Mouse (Mus musculus) CH12.LX (cell line): ENCODE data around the gene Slc43a2. TPM values are rescaled to one million over a fixed set of nuclear protein-coding genes. Genes with fewer than 3 reads are reported as not detected.

Source experiments
- DNase-seq: peaks from one replicate; pipeline ENCODE4 v3.0.0-alpha.2; 2013; ENCODE audit errors: extremely low read depth
- H3K27ac ChIP-seq: 2 replicates; pipeline ENCODE4 v1.5.1; 2012; ENCODE audit warnings: low read depth, mild to moderate bottlenecking, control low read depth, moderate library complexity; ENCODE audit not compliant: insufficient read depth
- H3K27me3 ChIP-seq: replicated peaks from 2 replicates; pipeline ENCODE3; 2012; ENCODE audit warnings: inconsistent platforms
- H3K36me3 ChIP-seq, 2 experiments: replicated peaks in 1 of 2; 2 replicates each; pipeline versions ENCODE3 to v1.6.1; 2012; ENCODE audit warnings: inconsistent platforms in 1 of 2, low read length in 1 of 2, mild to moderate bottlenecking in 1 of 2, mixed read lengths in 1 of 2, moderate library complexity in 1 of 2; ENCODE audit not compliant: control insufficient read depth in 1 of 2, insufficient read depth in 1 of 2
- H3K4me1 ChIP-seq, 2 experiments: 2 replicates each; pipeline ENCODE4 v1.6.1; 2012; ENCODE audit warnings: inconsistent platforms in 1 of 2, moderate library complexity in 1 of 2; ENCODE audit not compliant: insufficient read depth in 2 of 2, control insufficient read depth in 1 of 2
- H3K4me2 ChIP-seq: 2 replicates; pipeline ENCODE4 v1.6.1; 2012; ENCODE audit warnings: low read depth, mild to moderate bottlenecking, control low read depth; ENCODE audit not compliant: poor library complexity, insufficient read depth, severe bottlenecking
- H3K4me3 ChIP-seq, 3 experiments: fragments of 150-350 bp in 1 of 3; sonication (generic) in 1 of 3; replicated peaks in 1 of 3; 2 replicates each; pipeline versions ENCODE3 to v1.5.1; 2011 to 2012; ENCODE audit warnings: low read depth in 2 of 3, low read length in 2 of 3, mild to moderate bottlenecking in 2 of 3, moderate library complexity in 2 of 3, control low read depth in 1 of 3, improper control_type of control experiment in 1 of 3, inconsistent platforms in 1 of 3, mixed read lengths in 1 of 3; ENCODE audit not compliant: poor library complexity in 1 of 3
- H3K79me2 ChIP-seq: replicated peaks from 2 replicates; pipeline ENCODE4 v1.6.1; 2012; ENCODE audit warnings: mild to moderate bottlenecking, moderate library complexity; ENCODE audit not compliant: control insufficient read depth, poor library complexity, insufficient read depth, severe bottlenecking; ENCODE audit errors: extremely low read depth
- H3K9ac ChIP-seq: 2 replicates; pipeline ENCODE4 v1.6.1; 2012; ENCODE audit warnings: low read depth, mild to moderate bottlenecking, control low read depth, moderate library complexity; ENCODE audit not compliant: insufficient read depth
- H3K9me3 ChIP-seq: replicated peaks from 2 replicates; pipeline ENCODE3; 2012; ENCODE audit warnings: low read length, inconsistent platforms, mixed read lengths
- BHLHE40 ChIP-seq: IDR thresholded peaks from 2 replicates; pipeline ENCODE4 v1.6.1; 2011; ENCODE audit warnings: mild to moderate bottlenecking, low read depth, low read length, improper control_type of control experiment
- CHD1 ChIP-seq: IDR thresholded peaks from 2 replicates; pipeline ENCODE4 v1.6.1; 2012; ENCODE audit warnings: low read depth, low read length, improper control_type of control experiment, inconsistent platforms
- CHD2 ChIP-seq: IDR thresholded peaks from 2 replicates; pipeline ENCODE4 v1.6.1; 2011; ENCODE audit warnings: low read length, improper control_type of control experiment
- CTCF ChIP-seq, 2 experiments: IDR thresholded peaks in 1 of 2; conservative IDR thresholded peaks in 1 of 2; 2 replicates each; pipeline ENCODE4 v1.5.1; 2011 to 2012; ENCODE audit warnings: low read depth in 2 of 2, low read length in 2 of 2, improper control_type of control experiment in 1 of 2, inconsistent platforms in 1 of 2, mild to moderate bottlenecking in 1 of 2, moderate library complexity in 1 of 2
- ELF1 ChIP-seq: IDR thresholded peaks from 2 replicates; pipeline ENCODE4 v1.6.1; 2014; ENCODE audit warnings: low read depth, mild to moderate bottlenecking, inconsistent platforms, low read length, improper control_type of control experiment
- EP300 ChIP-seq: IDR thresholded peaks from 2 replicates; pipeline ENCODE4 v1.6.1; 2011; ENCODE audit warnings: low read length, improper control_type of control experiment
- ETS1 ChIP-seq: conservative IDR thresholded peaks from 2 replicates; pipeline ENCODE4 v1.6.1; 2012; ENCODE audit warnings: low read depth, mild to moderate bottlenecking, inconsistent platforms, low read length, improper control_type of control experiment, moderate library complexity
- IRF4 ChIP-seq: IDR thresholded peaks from 2 replicates; pipeline ENCODE4 v1.6.1; 2014; ENCODE audit warnings: low read depth, mild to moderate bottlenecking, inconsistent platforms, low read length, improper control_type of control experiment
- JUN ChIP-seq: IDR thresholded peaks from 2 replicates; pipeline ENCODE4 v1.6.1; 2011; ENCODE audit warnings: low read depth, mild to moderate bottlenecking, low read length, improper control_type of control experiment, moderate library complexity; ENCODE audit not compliant: insufficient read depth
- KAT2A ChIP-seq: IDR thresholded peaks from 2 replicates; pipeline ENCODE4 v1.6.1; 2012; ENCODE audit warnings: low read length, improper control_type of control experiment, inconsistent platforms; ENCODE audit not compliant: insufficient replicate concordance
- MAFK ChIP-seq: IDR thresholded peaks from 2 replicates; pipeline ENCODE4 v1.6.1; 2011; ENCODE audit warnings: low read length, improper control_type of control experiment; ENCODE audit not compliant: insufficient replicate concordance
- MAX ChIP-seq: IDR thresholded peaks from 2 replicates; pipeline ENCODE4 v1.6.1; 2011; ENCODE audit warnings: low read length, improper control_type of control experiment
- NELFE ChIP-seq: IDR thresholded peaks from 2 replicates; pipeline ENCODE4 v1.6.1; 2011; ENCODE audit warnings: low read depth, low read length, improper control_type of control experiment
- NRF1 ChIP-seq: IDR thresholded peaks from 2 replicates; pipeline ENCODE4 v1.6.1; 2014; ENCODE audit warnings: low read depth, mild to moderate bottlenecking, inconsistent platforms, low read length, improper control_type of control experiment, moderate library complexity
- PAX5 ChIP-seq: IDR thresholded peaks from 2 replicates; pipeline ENCODE4 v1.6.1; 2012; ENCODE audit warnings: low read length, inconsistent platforms, mixed read lengths
- POLR2AphosphoS2 ChIP-seq: IDR thresholded peaks from 2 replicates; pipeline ENCODE4 v1.6.1; 2011; ENCODE audit warnings: low read depth, low read length, improper control_type of control experiment
- RAD21 ChIP-seq: IDR thresholded peaks from 2 replicates; pipeline ENCODE4 v1.6.1; 2011; ENCODE audit warnings: low read depth, mild to moderate bottlenecking, low read length, improper control_type of control experiment, moderate library complexity
- RCOR1 ChIP-seq: conservative IDR thresholded peaks from 2 replicates; pipeline ENCODE4 v1.6.1; 2012; ENCODE audit warnings: low read depth, mild to moderate bottlenecking, inconsistent platforms, low read length, improper control_type of control experiment
- SIN3A ChIP-seq: IDR thresholded peaks from 2 replicates; pipeline ENCODE4 v1.6.1; 2012; ENCODE audit warnings: low read length, improper control_type of control experiment, inconsistent platforms
- SMC3 ChIP-seq: IDR thresholded peaks from 2 replicates; pipeline ENCODE4 v1.6.1; 2011; ENCODE audit warnings: low read depth, low read length, improper control_type of control experiment
- TCF12 ChIP-seq: IDR thresholded peaks from 2 replicates; pipeline ENCODE4 v1.6.1; 2014; ENCODE audit warnings: low read depth, mild to moderate bottlenecking, inconsistent platforms, low read length, improper control_type of control experiment
- USF1 ChIP-seq: IDR thresholded peaks from 2 replicates; pipeline ENCODE4 v1.6.1; 2014; ENCODE audit warnings: low read depth, mild to moderate bottlenecking, inconsistent platforms, low read length, improper control_type of control experiment
- ZMIZ1 ChIP-seq: IDR thresholded peaks from 2 replicates; pipeline ENCODE4 v1.6.1; 2012; ENCODE audit warnings: low read depth, mild to moderate bottlenecking, inconsistent platforms, low read length, improper control_type of control experiment
- ZNF384 ChIP-seq: IDR thresholded peaks from 2 replicates; pipeline ENCODE4 v1.6.1; 2012; ENCODE audit warnings: low read depth, low read length, improper control_type of control experiment, inconsistent platforms
- dilution Hi-C: fragments of 300-500 bp; cut with MboI; formaldehyde crosslinking; loops from 2 replicates; pipeline ENCODE4 v1.14.3; 2020; ENCODE audit warnings: low sequenced_read_pairs; ENCODE audit not compliant: extremely low pct_unique_long_range_greater_than_20kb, extremely low pct_ligation_motif_present
- in situ Hi-C: fragments of 300-500 bp; cut with MboI; formaldehyde crosslinking; loops from 3 replicates; pipeline ENCODE4 v1.14.3; 2019; ENCODE audit warnings: low sequenced_read_pairs, low pct_ligation_motif_present, low pct_unique_long_range_greater_than_20kb, mixed read lengths
- polyA plus RNA-seq: library from polyadenylated mRNA; unstranded; fragments of >175 nt; gene quantifications from 2 replicates; pipeline ENCODE4 v1.2.1, GENCODE M21; 2012; ENCODE audit warnings: low read depth; ENCODE audit not compliant: insufficient read length
- total RNA-seq, 2 experiments: library from RNA; depleted of rRNA; stranded (reverse); fragments of 300-350 nt in 1 of 2; fragments of >200 nt in 1 of 2; gene quantifications; 2 replicates each; pipeline ENCODE4 v1.2.3; 2012 to 2014

The Slc43a2 gene
- total and polyA plus RNA-seq, 3 experiments = 5.0 to 8.9 (median 8.8) TPM

DNA sequence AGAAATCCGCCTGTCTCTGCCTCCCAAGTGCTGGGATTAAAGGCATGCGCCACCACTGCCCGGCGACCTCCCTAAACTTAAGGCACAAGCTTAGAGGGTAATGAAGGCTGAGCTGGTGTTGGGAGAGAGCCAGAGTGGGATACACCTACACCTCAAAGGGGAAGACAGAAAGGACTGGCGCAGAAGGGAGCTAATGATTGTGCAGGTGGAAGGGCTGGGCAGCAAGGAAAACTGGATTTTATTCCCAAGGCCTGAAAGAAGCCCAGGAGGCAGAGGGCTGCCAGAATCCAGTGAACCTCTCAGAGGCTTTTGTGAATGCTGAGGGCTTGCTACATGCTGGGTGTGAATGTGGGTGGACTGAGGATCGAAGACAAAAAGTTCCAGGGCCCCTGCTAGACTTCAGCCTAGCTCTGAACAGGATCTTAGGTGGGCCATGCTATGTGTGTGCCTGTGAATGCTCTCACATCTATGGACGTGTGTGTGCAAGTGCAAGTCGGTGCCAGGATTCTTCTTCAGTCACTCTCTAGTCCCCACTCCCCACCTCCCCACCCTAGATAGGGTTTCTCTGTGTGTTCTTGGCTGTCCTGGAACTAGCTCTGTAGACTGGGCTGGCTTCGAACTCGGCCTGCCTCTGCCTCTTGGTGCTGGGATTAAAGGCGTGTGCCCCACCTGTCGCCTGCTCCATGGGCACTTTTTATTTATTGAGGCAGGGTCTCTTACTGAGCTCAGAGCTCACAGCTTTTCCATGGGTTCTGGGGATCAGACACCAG, 4.9 kb downstream of the Slc43a2 start:
- in situ Hi-C loops = no loop called here
- TF ChIP-seq IRF4 = no peak
- TF ChIP-seq EP300 = no peak
- no peak for TF ChIP-seq CHD2
- no peak for TF ChIP-seq BHLHE40
- no peak for TF ChIP-seq RAD21
- TF ChIP-seq NELFE = no peak
- no peak for TF ChIP-seq ELF1
- no peak for TF ChIP-seq SMC3
- no peak for TF ChIP-seq ETS1
- no peak for TF ChIP-seq ZMIZ1
- TF ChIP-seq ZNF384 = no peak
- no peak for TF ChIP-seq JUN
- TF ChIP-seq RCOR1 = no peak
- no peak for TF ChIP-seq POLR2AphosphoS2
- TF ChIP-seq TCF12 = no peak
- no peak for TF ChIP-seq MAFK
- TF ChIP-seq CHD1 = no peak
- Histone ChIP-seq H3K9me3 (no peaks in the 10 kb centered on the region), H3K27me3 (no peaks in the 10 kb centered on the region), H3K79me2 (no peaks in the 10 kb centered on the region), H3K4me3 (no peak overlapping the region), H3K4me1 (peaks cover 13 to 73% of the 10 kb centered on the region in 2 experiments), H3K9ac (no peak overlapping the region), H3K27ac (no peak overlapping the region), H3K36me3 (peaks cover 0 to 18% of the 10 kb centered on the region in 2 experiments), H3K4me2 (no peak overlapping the region)
- no peak for DNase-seq
- dilution Hi-C loops = no loop called here

DNA sequence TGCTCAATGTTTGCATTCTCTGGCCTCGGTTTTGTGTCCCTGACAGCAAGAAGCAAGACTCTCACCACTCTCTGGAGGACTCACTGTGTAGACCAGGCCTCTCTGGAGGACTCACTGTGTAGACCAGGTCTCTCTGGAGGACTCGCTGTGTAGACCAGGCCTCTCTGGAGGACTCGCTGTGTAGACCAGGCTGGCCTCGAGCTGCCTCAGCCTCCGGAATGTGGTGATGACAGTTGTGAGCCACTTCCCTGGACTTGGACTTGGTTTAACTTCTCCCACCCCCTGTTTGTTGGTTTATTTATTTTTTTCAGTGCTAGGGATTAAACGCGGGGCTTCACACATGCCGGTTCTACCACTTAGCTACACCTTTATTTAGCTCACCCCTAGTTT, 5.5 kb downstream of the Slc43a2 start:
- DNase-seq = no peak
- H3K27ac ChIP-seq = no peak overlapping the region

More for the DNA sequence above, 5.5 kb downstream of the Slc43a2 start:
- dilution Hi-C loops = no loop called here
- TF ChIP-seq CHD2 (no peak), PAX5 (no peak), NRF1 (no peak), KAT2A (no peak), SIN3A (no peak), MAX (no peak), CTCF (conservative IDR thresholded peaks at IDR 0.05 in 1 of 2, IDR thresholded peaks at IDR 0.05 in 1 of 2; ENCODE audit: low read depth in 2 of 2, low read length in 2 of 2) (no peak), NELFE (no peak), ELF1 (no peak), USF1 (no peak)
- H3K4me1 ChIP-seq = peaks cover 13 to 79% of the 10 kb centered on the region in 2 experiments
- H3K79me2 ChIP-seq = no peaks in the 10 kb centered on the region
- H3K36me3 ChIP-seq = peaks cover 0 to 22% of the 10 kb centered on the region in 2 experiments
- H3K4me3 ChIP-seq = no peak overlapping the region
- H3K9ac ChIP-seq = no peak overlapping the region
- in situ Hi-C loops = no loop called here
- no peak overlapping the region for H3K4me2 ChIP-seq
- no peaks in the 10 kb centered on the region for H3K9me3 ChIP-seq
- no peaks in the 10 kb centered on the region for H3K27me3 ChIP-seq
